Mouse (Mus musculus): ENCODE measurements around the gene Tmem256. TPM values are rescaled to one million over a fixed set of nuclear protein-coding genes. Genes with fewer than 3 reads are reported as not detected.

Gene Tmem256
- polyA plus RNA-seq (2015; fragmentation: Nextera tagmentation; extraction: Ambion mirVana) = 584 and 590 TPM in 2 replicates

DNA sequence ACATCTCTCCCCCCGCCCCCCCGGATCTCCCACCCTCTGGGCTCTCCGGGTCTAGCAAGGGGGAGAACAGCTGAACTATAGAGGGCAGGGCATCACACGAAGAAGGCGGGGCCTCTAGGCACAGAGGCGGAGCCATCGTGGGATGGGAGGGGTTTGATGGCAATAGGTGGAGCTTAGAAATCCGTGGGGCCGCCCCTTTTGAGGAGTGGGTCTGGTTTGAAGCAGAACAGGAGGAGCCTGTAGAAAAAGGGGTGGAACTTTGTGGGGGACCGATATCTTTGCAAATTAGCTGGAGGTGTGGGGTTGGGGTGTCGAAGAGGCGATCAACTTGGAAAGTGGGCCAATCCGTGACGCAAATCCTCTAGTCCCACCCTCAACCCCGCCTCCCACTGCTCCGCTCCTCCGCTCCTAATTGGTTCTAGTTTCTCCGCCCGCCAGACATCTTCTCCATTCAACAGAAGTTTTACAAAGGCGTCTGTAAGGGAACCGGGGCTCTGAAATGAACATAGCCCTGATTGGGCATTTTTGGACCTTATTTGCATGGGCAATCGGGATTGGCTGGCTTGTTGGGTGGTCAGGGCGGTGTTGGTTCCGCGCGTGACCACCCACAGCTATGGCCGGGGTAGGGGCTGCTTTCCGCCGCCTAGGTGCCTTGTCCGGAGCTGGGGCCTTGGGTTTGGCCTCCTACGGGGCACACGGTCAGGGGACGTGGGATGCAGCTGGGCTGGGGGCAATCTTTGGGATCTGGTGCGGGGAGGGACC lies at the start of gene Tmem256:
TSS of gene Tmem256 (plus strand) at position 563 of the 762 bp plus-strand sequence.
- WGBS = under 1% methylated on average over 34 of the region's 34 CpGs
- TF ChIP-seq CTCF (IDR thresholded peaks at IDR 0.05; ENCODE audit: low read depth) = no peak; the same call in 1 of the 2 replicates
- peak within 1 kb of the TSS; percentile 77 for H3K4me3 ChIP-seq (ENCODE audit: low read depth, low read length)
- peaks cover 15% of the 10 kb centered on the region; the same call in 1 of the 2 replicates for H3K27me3 ChIP-seq (replicated peaks; ENCODE audit: control insufficient read depth, insufficient read depth, low read length)
- no peaks in the 10 kb centered on the region for H3K4me1 ChIP-seq (replicated peaks; ENCODE audit: control insufficient read depth, insufficient read depth, low read length)
- no peaks in the 10 kb centered on the region for H3K36me3 ChIP-seq (ENCODE audit: control insufficient read depth, insufficient read depth)
- peak within 1 kb of the TSS; percentile 98 for H3K4me2 ChIP-seq (replicated peaks; ENCODE audit: low read depth)
- no peaks in the 10 kb centered on the region for H3K9me3 ChIP-seq (ENCODE audit: control insufficient read depth)
- ATAC-seq = peak; percentile 94
- peak within 1 kb of the TSS; percentile 79 for H3K9ac ChIP-seq (ENCODE audit: low read depth, low read length)
- peak within 1 kb of the TSS; percentile 80 for H3K27ac ChIP-seq (ENCODE audit: low read depth, low read length)

DNA sequence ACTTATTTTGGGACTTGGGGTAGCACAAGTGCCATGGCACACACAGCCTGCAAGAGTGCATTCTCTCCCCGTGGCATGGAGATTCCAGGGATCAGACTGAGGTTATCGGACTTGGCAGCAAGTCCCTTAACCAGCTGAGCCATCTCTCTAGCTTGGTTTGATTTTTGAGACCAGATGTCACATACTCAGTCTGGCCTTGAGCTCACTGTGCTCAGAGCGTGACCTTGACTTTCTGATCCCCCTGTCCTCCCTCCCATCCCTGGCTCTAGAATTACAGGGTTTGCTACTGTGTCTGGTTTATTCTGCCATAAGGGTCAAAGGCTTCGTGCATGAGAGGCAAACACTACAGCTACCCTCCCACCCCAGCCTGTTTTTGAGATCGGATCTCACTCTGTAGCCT lies 48.9 kb upstream of the Tmem256 start:
- no peaks in the 10 kb centered on the region; the same call in 1 of the 2 replicates for H3K27me3 ChIP-seq (replicated peaks; ENCODE audit: control insufficient read depth, insufficient read depth, low read length)
- no peak for TF ChIP-seq CTCF (IDR thresholded peaks at IDR 0.05; ENCODE audit: low read depth)
- WGBS = 61% methylated on average over 5 of the region's 5 CpGs
- no peak overlapping the region for H3K4me3 ChIP-seq (ENCODE audit: low read depth, low read length)
- no peaks in the 10 kb centered on the region for H3K36me3 ChIP-seq (ENCODE audit: control insufficient read depth, insufficient read depth)
- H3K9ac ChIP-seq (ENCODE audit: low read depth, low read length) = no peak overlapping the region
- ATAC-seq = no peak
- H3K4me1 ChIP-seq (replicated peaks; ENCODE audit: control insufficient read depth, insufficient read depth, low read length) = no peaks in the 10 kb centered on the region
- no peak overlapping the region for H3K4me2 ChIP-seq (replicated peaks; ENCODE audit: low read depth)
- H3K9me3 ChIP-seq (ENCODE audit: control insufficient read depth) = no peaks in the 10 kb centered on the region
- no peak overlapping the region for H3K27ac ChIP-seq (ENCODE audit: low read depth, low read length)

- H3K4me3 ChIP-seq (ENCODE audit: low read depth, low read length) = no peak overlapping the region
- no peak overlapping the region for H3K4me2 ChIP-seq (replicated peaks; ENCODE audit: low read depth)
- ATAC-seq = no peak
- 0 out of 2 replicates have a peak, but pooled peaks cover 5% of the 10 kb centered on the region for H3K4me1 ChIP-seq (replicated peaks; ENCODE audit: control insufficient read depth, insufficient read depth, low read length)
- no peak for TF ChIP-seq CTCF (IDR thresholded peaks at IDR 0.05; ENCODE audit: low read depth)
- H3K36me3 ChIP-seq (ENCODE audit: control insufficient read depth, insufficient read depth) = no peaks in the 10 kb centered on the region
- H3K9me3 ChIP-seq (ENCODE audit: control insufficient read depth) = no peaks in the 10 kb centered on the region
- no peaks in the 10 kb centered on the region; the same call in 1 of the 2 replicates for H3K27me3 ChIP-seq (replicated peaks; ENCODE audit: control insufficient read depth, insufficient read depth, low read length)
- H3K27ac ChIP-seq (ENCODE audit: low read depth, low read length) = no peak overlapping the region
- H3K9ac ChIP-seq (ENCODE audit: low read depth, low read length) = no peak overlapping the region
- 71% methylated on average over 5 of the region's 5 CpGs for WGBS
These were observed 46.9 kb upstream of the Tmem256 start for GRCm38 (mm10) chr11:69791420-69791819.

DNA sequence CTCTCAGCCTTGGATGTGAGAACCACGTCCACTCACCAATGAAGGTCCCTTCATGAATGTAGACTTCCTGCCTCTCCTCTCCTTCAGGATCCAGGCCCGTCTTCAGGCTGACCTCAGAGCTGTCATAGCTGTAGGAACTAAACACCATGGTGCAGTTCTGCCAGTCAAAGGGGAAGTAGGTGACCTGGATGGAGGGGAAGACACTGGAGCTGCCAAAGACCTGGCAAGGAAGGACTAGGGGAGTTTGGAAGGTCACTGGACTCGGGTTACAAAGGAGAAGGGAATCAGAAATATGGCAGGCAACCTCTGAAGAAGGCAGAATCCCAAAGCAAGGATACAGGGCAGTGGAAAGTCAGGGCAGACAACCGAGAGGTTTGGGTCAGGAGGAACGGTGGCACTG lies 44.9 kb upstream of the Tmem256 start:
- H3K4me3 ChIP-seq (ENCODE audit: low read depth, low read length) = no peak overlapping the region
- ATAC-seq = no peak
- no peak overlapping the region for H3K4me2 ChIP-seq (replicated peaks; ENCODE audit: low read depth)
- no peak for TF ChIP-seq CTCF (IDR thresholded peaks at IDR 0.05; ENCODE audit: low read depth)
- no peaks in the 10 kb centered on the region for H3K9me3 ChIP-seq (ENCODE audit: control insufficient read depth)
- no peak overlapping the region for H3K9ac ChIP-seq (ENCODE audit: low read depth, low read length)
- H3K27me3 ChIP-seq (replicated peaks; ENCODE audit: control insufficient read depth, insufficient read depth, low read length) = no peaks in the 10 kb centered on the region; the same call in 1 of the 2 replicates
- 0 out of 2 replicates have a peak, but pooled peaks cover 5% of the 10 kb centered on the region for H3K4me1 ChIP-seq (replicated peaks; ENCODE audit: control insufficient read depth, insufficient read depth, low read length)
- H3K27ac ChIP-seq (ENCODE audit: low read depth, low read length) = no peak overlapping the region
- H3K36me3 ChIP-seq (ENCODE audit: control insufficient read depth, insufficient read depth) = no peaks in the 10 kb centered on the region
- WGBS = 74% methylated on average over 5 of the region's 5 CpGs

- H3K4me3 ChIP-seq (ENCODE audit: low read depth, low read length) = peak within 1 kb of the TSS; percentile 48
- 1% methylated on average over 51 of the region's 52 CpGs for WGBS
- no peaks in the 10 kb centered on the region for H3K36me3 ChIP-seq (ENCODE audit: control insufficient read depth, insufficient read depth)
- no peaks in the 10 kb centered on the region for H3K9me3 ChIP-seq (ENCODE audit: control insufficient read depth)
- H3K9ac ChIP-seq (ENCODE audit: low read depth, low read length) = peak within 1 kb of the TSS; percentile 31
- no peak within 1 kb of the TSS for H3K27ac ChIP-seq (ENCODE audit: low read depth, low read length)
- peak; percentile 98 for ATAC-seq
- peak; percentile 30 for TF ChIP-seq CTCF (IDR thresholded peaks at IDR 0.05; ENCODE audit: low read depth)
- peaks cover 3% of the 10 kb centered on the region; the same call in 1 of the 2 replicates for H3K27me3 ChIP-seq (replicated peaks; ENCODE audit: control insufficient read depth, insufficient read depth, low read length)
- peak within 1 kb of the TSS; percentile 97 for H3K4me2 ChIP-seq (replicated peaks; ENCODE audit: low read depth)
- H3K4me1 ChIP-seq (replicated peaks; ENCODE audit: control insufficient read depth, insufficient read depth, low read length) = 0 out of 2 replicates have a peak, but pooled peaks cover 5% of the 10 kb centered on the region
These were observed 42.9 kb upstream of the Tmem256 start, which contains the start of gene Chrnb1 for GRCm38 (mm10) chr11:69795168-69795982. TSS of gene Chrnb1 (minus strand) at chr11:69795943.

DNA sequence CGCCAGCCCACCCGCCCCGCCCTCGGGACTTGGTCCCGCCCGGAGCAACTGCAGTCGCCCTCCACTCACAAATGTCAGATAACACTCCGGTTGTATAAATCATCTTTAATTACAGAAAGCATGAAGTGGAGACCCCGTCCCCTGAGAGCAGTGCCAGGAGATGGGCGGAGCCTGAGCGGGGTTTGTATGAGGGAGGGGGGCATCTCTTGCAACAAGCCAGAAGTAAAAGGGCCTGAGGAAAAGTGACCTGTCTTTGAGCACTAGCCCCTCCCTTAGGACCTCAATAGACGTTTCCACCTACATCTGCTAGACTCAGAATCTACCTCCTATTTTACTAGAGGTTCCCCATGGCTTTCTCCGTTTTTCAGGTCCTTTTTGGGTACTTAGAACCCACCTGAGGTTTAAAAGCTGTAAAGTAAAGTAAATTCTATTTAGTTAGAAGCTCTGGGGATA lies 42.3 kb upstream of the Tmem256 start:
- Histone ChIP-seq H3K4me2 (replicated peaks; ENCODE audit: low read depth) (peak overlapping the region; percentile 97), H3K4me3 (ENCODE audit: low read depth, low read length) (peak overlapping the region; percentile 48), H3K36me3 (ENCODE audit: control insufficient read depth, insufficient read depth) (no peaks in the 10 kb centered on the region), H3K27ac (ENCODE audit: low read depth, low read length) (no peak overlapping the region), H3K4me1 (replicated peaks; ENCODE audit: control insufficient read depth, insufficient read depth, low read length) (0 out of 2 replicates have a peak, but pooled peaks cover 11% of the 10 kb centered on the region), H3K9me3 (ENCODE audit: control insufficient read depth) (no peaks in the 10 kb centered on the region), H3K9ac (ENCODE audit: low read depth, low read length) (peak overlapping the region; percentile 31; the same call in 1 of the 2 replicates), H3K27me3 (replicated peaks; ENCODE audit: control insufficient read depth, insufficient read depth, low read length) (peaks cover 7% of the 10 kb centered on the region; the same call in 1 of the 2 replicates)
- ATAC-seq = no peak
- WGBS = 7% methylated on average over 13 of the region's 13 CpGs
- no peak for TF ChIP-seq CTCF (IDR thresholded peaks at IDR 0.05; ENCODE audit: low read depth)

All from intestine, postnatal 0 days (tissue).